Mouse (Mus musculus) MEL (cell line): ENCODE measurements at regions not wholly inside any gene's neighbourhood (a gene's known extent, or its start where the extent isn't known, plus 50 kb on each side); places are given as distances from the start of the nearest gene placed in this dataset.

Experiments
- DNase-seq: peaks from one replicate; pipeline ENCODE4 v3.0.0; 2011; ENCODE audit warnings: low read depth, low spot score
- H3K27ac ChIP-seq: 2 replicates; pipeline ENCODE4 v1.5.1; 2012; ENCODE audit warnings: low read depth, mild to moderate bottlenecking, control low read depth, low read length, moderate library complexity; ENCODE audit not compliant: control insufficient read depth
- H3K27me3 ChIP-seq, 2 experiments: fragments of 150-350 bp in 1 of 2; sonication (generic) in 1 of 2; 2 replicates each; pipeline ENCODE4 v1.6.1; 2012; ENCODE audit warnings: low read length in 2 of 2, mild to moderate bottlenecking in 2 of 2, improper control_type of control experiment in 1 of 2, moderate library complexity in 1 of 2; ENCODE audit not compliant: insufficient read depth in 2 of 2, control insufficient read depth in 1 of 2
- H3K36me3 ChIP-seq, 2 experiments: 2 replicates each; pipeline ENCODE4 v1.6.1; 2012 to 2014; ENCODE audit warnings: low read length in 2 of 2, improper control_type of control experiment in 1 of 2, inconsistent platforms in 1 of 2, mild to moderate bottlenecking in 1 of 2; ENCODE audit not compliant: insufficient read depth in 2 of 2, control insufficient read depth in 1 of 2
- H3K4me1 ChIP-seq, 2 experiments: fragments of 150-350 bp in 1 of 2; sonication (generic) in 1 of 2; 2 replicates each; pipeline ENCODE4 v1.6.1; 2012; ENCODE audit warnings: low read length in 2 of 2, improper control_type of control experiment in 1 of 2, mild to moderate bottlenecking in 1 of 2; ENCODE audit not compliant: insufficient read depth in 2 of 2, control insufficient read depth in 1 of 2
- H3K4me3 ChIP-seq, 2 experiments: fragments of 150-350 bp in 1 of 2; sonication (generic) in 1 of 2; 2 replicates each; pipeline ENCODE4 v1.5.1; 2012; ENCODE audit warnings: low read depth in 2 of 2, low read length in 2 of 2, mild to moderate bottlenecking in 2 of 2, moderate library complexity in 2 of 2, control low read depth in 1 of 2, improper control_type of control experiment in 1 of 2; ENCODE audit not compliant: control insufficient read depth in 1 of 2, insufficient read depth in 1 of 2
- H3K79me2 ChIP-seq: 2 replicates; pipeline ENCODE4 v1.6.1; 2012; ENCODE audit warnings: mild to moderate bottlenecking, low read length, moderate library complexity; ENCODE audit not compliant: control insufficient read depth, poor library complexity, insufficient read depth
- H3K9ac ChIP-seq: 2 replicates; pipeline ENCODE4 v1.6.1; 2012; ENCODE audit warnings: low read depth, mild to moderate bottlenecking, control low read depth, low read length, moderate library complexity; ENCODE audit not compliant: control insufficient read depth, poor library complexity, severe bottlenecking
- H3K9me3 ChIP-seq: fragments of 150-350 bp; sonication (generic); replicated peaks from 2 replicates; pipeline ENCODE4 v1.6.1; 2012; ENCODE audit warnings: mild to moderate bottlenecking, low read length, improper control_type of control experiment, moderate library complexity; ENCODE audit not compliant: insufficient read depth
- BHLHE40 ChIP-seq: IDR thresholded peaks from 2 replicates; pipeline ENCODE4 v1.6.1; 2012; ENCODE audit warnings: low read depth, mild to moderate bottlenecking, inconsistent platforms, low read length, improper control_type of control experiment, borderline replicate concordance
- EP300 ChIP-seq, 2 experiments: IDR thresholded peaks; 2 replicates each; pipeline ENCODE4 v1.6.1; 2011; ENCODE audit warnings: improper control_type of control experiment in 2 of 2, low read length in 2 of 2, low read depth in 1 of 2, mild to moderate bottlenecking in 1 of 2
- HCFC1 ChIP-seq: IDR thresholded peaks from 2 replicates; pipeline ENCODE4 v1.6.1; 2012; ENCODE audit warnings: low read depth, mild to moderate bottlenecking, inconsistent platforms, low read length, improper control_type of control experiment, moderate library complexity
- JUND ChIP-seq: IDR thresholded peaks from 2 replicates; pipeline ENCODE4 v1.6.1; 2011; ENCODE audit warnings: low read depth, mild to moderate bottlenecking, improper control_type of control experiment, low read length
- MAX ChIP-seq: IDR thresholded peaks from 2 replicates; pipeline ENCODE4 v1.6.1; 2011; ENCODE audit warnings: low read length, improper control_type of control experiment
- MAZ ChIP-seq: IDR thresholded peaks from 2 replicates; pipeline ENCODE4 v1.6.1; 2012; ENCODE audit warnings: low read depth, mild to moderate bottlenecking, inconsistent platforms, low read length, improper control_type of control experiment
- MEF2A ChIP-seq: IDR thresholded peaks from 2 replicates; pipeline ENCODE4 v1.6.1; 2014; ENCODE audit warnings: low read depth, mild to moderate bottlenecking, inconsistent platforms, low read length, improper control_type of control experiment; ENCODE audit not compliant: poor library complexity, insufficient replicate concordance, severe bottlenecking; ENCODE audit errors: extremely low read depth
- NELFE ChIP-seq: IDR thresholded peaks from 2 replicates; pipeline ENCODE4 v1.6.1; 2011; ENCODE audit warnings: low read depth, low read length, improper control_type of control experiment
- POLR2AphosphoS5 ChIP-seq: IDR thresholded peaks from 2 replicates; pipeline ENCODE4 v1.6.1; 2012; ENCODE audit warnings: low read depth, borderline replicate concordance, mild to moderate bottlenecking, inconsistent platforms, low read length, moderate library complexity, mixed read lengths
- RAD21 ChIP-seq: IDR thresholded peaks from 2 replicates; pipeline ENCODE4 v1.6.1; 2011; ENCODE audit warnings: mild to moderate bottlenecking, low read depth, low read length, improper control_type of control experiment
- RCOR1 ChIP-seq: IDR thresholded peaks from 2 replicates; pipeline ENCODE4 v1.6.1; 2012; ENCODE audit warnings: low read depth, mild to moderate bottlenecking, inconsistent platforms, low read length, improper control_type of control experiment
- SIN3A ChIP-seq: IDR thresholded peaks from 2 replicates; pipeline ENCODE4 v1.6.1; 2012; ENCODE audit warnings: low read length, improper control_type of control experiment, inconsistent platforms
- SMC3 ChIP-seq: IDR thresholded peaks from 2 replicates; pipeline ENCODE4 v1.6.1; 2011; ENCODE audit warnings: low read depth, low read length, improper control_type of control experiment
- TBP ChIP-seq: IDR thresholded peaks from 2 replicates; pipeline ENCODE4 v1.8.0; 2011; ENCODE audit warnings: low read depth, low read length, improper control_type of control experiment
- TCF12 ChIP-seq: IDR thresholded peaks from 2 replicates; pipeline ENCODE4 v1.6.1; 2014; ENCODE audit warnings: low read depth, mild to moderate bottlenecking, inconsistent platforms, low read length, improper control_type of control experiment, moderate library complexity
- USF1 ChIP-seq: IDR thresholded peaks from 2 replicates; pipeline ENCODE4 v1.6.1; 2014; ENCODE audit warnings: low read depth, mild to moderate bottlenecking, inconsistent platforms, low read length, improper control_type of control experiment, moderate library complexity
- ZC3H11A ChIP-seq: IDR thresholded peaks from 2 replicates; pipeline ENCODE4 v1.6.1; 2012; ENCODE audit warnings: low read depth, mild to moderate bottlenecking, inconsistent platforms, low read length, improper control_type of control experiment

- no peak for TF ChIP-seq RAD21
- TF ChIP-seq SMC3, result no peak
- no peak for TF ChIP-seq USF1
- no peak for TF ChIP-seq MAZ
- TF ChIP-seq JUND, result no peak
- no peak for TF ChIP-seq HCFC1
- TF ChIP-seq POLR2AphosphoS5, result no peak
- no peak for TF ChIP-seq BHLHE40
- TF ChIP-seq NELFE, result no peak
- TF ChIP-seq MEF2A, result no peak
- no peak for TF ChIP-seq MAX
- Histone ChIP-seq H3K27ac (no peak overlapping the region), H3K4me3 (no peak overlapping the region), H3K9ac (no peak overlapping the region), H3K9me3 (no peaks in the 10 kb centered on the region), H3K36me3 (no peaks in the 10 kb centered on the region), H3K4me1 (no peaks in the 10 kb centered on the region), H3K27me3 (no peaks in the 10 kb centered on the region), H3K79me2 (no peaks in the 10 kb centered on the region)
- no peak for DNase-seq
Observed at GRCm38 (mm10) chr6:52475676-52476075, 162.4 kb downstream of the Evx1 start.

- no peak overlapping the region for H3K4me3 ChIP-seq
- no peak overlapping the region for H3K27ac ChIP-seq
- no peak for DNase-seq
- TF ChIP-seq ZC3H11A (no peak), TBP (no peak), RCOR1 (no peak), TCF12 (no peak), EP300 (IDR thresholded peaks at IDR 0.05; ENCODE audit: low read depth in 1 of 2, low read length in 2 of 2) (no peak), SIN3A (no peak), POLR2AphosphoS5 (no peak)
- no peaks in the 10 kb centered on the region for H3K9me3 ChIP-seq
- no peaks in the 10 kb centered on the region for H3K4me1 ChIP-seq
- no peak overlapping the region for H3K9ac ChIP-seq
- no peaks in the 10 kb centered on the region for H3K79me2 ChIP-seq
- H3K36me3 ChIP-seq, result no peaks in the 10 kb centered on the region
- no peaks in the 10 kb centered on the region for H3K27me3 ChIP-seq
Observed at GRCm38 (mm10) chr6:52476907-52477306, 163.3 kb downstream of the Hibadh start.
